Mouse (Mus musculus) MN1 (cell line): ENCODE results near the gene Fxyd7.
A peak's percentile ranks its signal among the peaks of the same experiment; 100 is the strongest.

Experiments
- DNase-seq: peaks from one replicate; pipeline ENCODE4 v3.0.0-alpha.2; 2016; ENCODE audit warnings: low spot score

Fxyd7 gene

DNA sequence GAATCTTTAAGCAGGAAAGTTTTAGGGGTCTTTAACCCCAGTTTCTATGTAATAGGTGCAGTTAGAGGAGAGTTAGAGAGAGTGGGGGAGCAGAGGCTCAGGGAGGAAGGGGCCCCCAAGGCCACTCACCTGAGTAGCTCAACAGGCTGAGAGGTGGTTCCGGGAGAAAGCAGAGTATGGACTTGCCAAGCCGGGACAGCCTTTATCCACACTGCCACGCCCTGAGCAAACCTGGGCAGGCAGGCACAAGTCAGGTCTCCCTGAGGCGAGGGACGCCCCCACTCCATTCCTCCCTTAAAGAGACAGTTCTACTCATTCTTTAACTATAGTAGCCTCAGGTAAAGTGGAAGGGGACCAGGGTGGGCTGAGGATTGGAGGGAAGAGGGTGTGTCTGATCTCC lies 25.2 kb upstream of the Fxyd7 start, which contains the start of gene Fxyd3:
Gene Fxyd3, minus strand, starts transcription at position 213 of the 400 bp plus-strand sequence.
- no peak for DNase-seq

GRCm38 (mm10) chr7:31074713-31075069 lies 23.4 kb upstream of the Fxyd7 start:
- no peak for DNase-seq

- no peak for DNase-seq
Measured at GRCm38 (mm10) chr7:31074061-31074712, 22.9 kb upstream of the Fxyd7 start.

- DNase-seq = no peak
Measured at GRCm38 (mm10) chr7:31073546-31073945, 22.3 kb upstream of the Fxyd7 start.

DNA sequence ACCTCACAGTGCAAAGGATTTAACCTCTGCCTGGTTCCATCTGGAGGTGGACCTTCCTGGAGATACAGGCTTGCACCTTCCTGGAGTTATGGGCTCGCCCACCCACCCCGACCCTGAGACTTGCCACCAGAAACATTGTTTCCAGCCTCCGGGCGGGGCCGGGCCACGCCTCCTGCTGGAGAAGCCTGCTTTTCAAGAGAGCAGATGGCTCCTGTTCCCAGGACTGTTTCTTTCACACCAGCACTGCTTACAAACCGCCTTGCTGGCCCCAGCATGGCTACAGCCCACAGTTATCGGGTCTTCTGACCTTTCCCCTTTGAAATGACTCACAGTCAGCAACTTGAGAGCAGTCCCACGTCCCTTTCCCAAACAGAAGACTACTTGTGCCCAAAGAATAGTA lies 21.1 kb upstream of the Fxyd7 start:
- DNase-seq = no peak

GRCm38 (mm10) chr7:31070324-31070723 lies 19.1 kb upstream of the Fxyd7 start:
- DNase-seq = no peak

GRCm38 (mm10) chr7:31069491-31069890 lies 18.2 kb upstream of the Fxyd7 start:
- no peak for DNase-seq

- peak; percentile 35 for DNase-seq
Measured at GRCm38 (mm10) chr7:31067836-31068235, 16.6 kb upstream of the Fxyd7 start.

- no peak for DNase-seq
Measured at GRCm38 (mm10) chr7:31063074-31063560, 11.8 kb upstream of the Fxyd7 start.

DNA sequence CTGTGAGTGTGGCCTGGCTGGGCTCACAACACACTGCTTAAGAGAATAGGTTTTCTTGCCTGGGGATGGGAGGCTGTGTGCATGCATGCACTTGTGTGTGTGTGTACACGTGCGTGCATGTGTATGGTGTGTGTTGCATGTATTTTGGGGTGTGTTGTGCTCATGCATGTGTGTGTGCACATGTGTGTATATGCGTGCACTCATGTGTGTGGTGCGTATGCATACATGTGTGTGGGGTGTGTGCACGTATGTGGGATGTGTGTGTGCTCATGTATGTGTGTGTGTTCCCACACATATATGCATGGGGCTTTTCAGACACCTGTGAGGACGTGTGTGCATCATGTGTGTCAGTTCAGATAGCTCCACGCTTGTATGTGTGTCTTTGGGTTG lies 9.3 kb upstream of the Fxyd7 start:
- DNase-seq = no peak

- no peak for DNase-seq
Measured at GRCm38 (mm10) chr7:31059919-31060620, 8.8 kb upstream of the Fxyd7 start.

DNA sequence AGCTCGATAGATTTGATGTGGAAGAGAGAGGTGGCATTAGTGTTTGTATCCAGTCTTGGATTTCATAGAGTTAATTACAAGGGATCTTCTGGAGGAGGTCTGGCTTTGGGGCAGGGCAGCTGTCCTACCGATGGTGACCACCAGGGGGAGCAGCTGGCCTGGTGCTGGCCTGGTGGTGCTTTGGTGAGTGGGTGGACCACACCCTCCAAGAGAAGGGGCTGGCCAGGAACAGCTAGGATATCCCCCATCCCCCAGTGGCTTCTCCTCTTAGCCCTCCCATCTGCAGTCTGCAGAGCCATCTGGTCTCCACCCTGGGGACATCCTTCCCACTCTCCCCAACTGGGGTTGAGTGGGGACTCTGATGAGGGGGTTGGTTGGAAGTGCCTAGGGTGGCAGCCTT lies 7.8 kb upstream of the Fxyd7 start, which contains the start of gene Lgi4:
Gene Lgi4, plus strand, starts transcription at position 235 of the 400 bp plus-strand sequence.
- peak; percentile 77 for DNase-seq

DNA sequence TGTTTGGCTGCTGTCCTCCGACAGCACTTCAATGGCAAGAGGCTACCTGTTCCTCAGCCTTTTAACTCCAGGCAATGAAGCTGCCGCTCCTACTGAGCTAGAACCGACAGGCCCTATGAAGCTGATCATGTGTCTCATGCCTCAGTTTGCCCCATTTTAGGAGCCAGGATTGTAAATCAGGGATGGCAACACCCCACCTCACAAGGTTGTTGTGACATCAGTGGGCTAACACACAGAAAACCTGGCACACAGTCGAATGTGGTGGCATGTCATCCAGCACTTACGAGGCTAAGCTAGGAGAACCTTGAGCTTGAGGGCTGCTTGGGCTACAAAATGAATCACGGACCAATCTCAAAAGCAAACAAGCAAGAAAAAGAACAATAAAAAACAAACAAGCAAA lies 6.9 kb upstream of the Fxyd7 start:
- no peak for DNase-seq

DNA sequence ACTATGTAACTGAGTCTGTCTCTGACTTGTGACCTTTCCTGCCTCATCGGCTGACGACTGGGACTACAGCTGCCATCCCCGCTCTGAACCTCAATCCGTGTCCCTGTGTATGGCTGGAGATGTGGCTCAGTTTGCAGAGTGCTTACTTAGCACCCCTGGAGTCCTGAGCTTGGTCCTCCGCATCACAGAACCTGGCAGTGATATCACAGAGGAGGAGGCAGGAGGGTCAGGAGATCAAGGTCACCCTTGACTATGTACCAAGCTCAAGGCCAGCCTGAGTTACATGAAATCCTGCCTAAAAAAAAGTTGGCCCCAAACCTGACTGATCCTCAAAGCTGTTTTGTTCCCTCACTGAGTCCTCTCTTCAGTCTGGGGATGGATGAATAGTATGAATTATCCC lies 6.5 kb upstream of the Fxyd7 start:
- no peak for DNase-seq

GRCm38 (mm10) chr7:31057071-31057470 lies 5.8 kb upstream of the Fxyd7 start, which contains the start of gene Fxyd1:
TSS of gene Fxyd1 (minus strand) at chr7:31057199.
- DNase-seq = no peak

GRCm38 (mm10) chr7:31056448-31056847 lies 5.2 kb upstream of the Fxyd7 start:
- no peak for DNase-seq

DNA sequence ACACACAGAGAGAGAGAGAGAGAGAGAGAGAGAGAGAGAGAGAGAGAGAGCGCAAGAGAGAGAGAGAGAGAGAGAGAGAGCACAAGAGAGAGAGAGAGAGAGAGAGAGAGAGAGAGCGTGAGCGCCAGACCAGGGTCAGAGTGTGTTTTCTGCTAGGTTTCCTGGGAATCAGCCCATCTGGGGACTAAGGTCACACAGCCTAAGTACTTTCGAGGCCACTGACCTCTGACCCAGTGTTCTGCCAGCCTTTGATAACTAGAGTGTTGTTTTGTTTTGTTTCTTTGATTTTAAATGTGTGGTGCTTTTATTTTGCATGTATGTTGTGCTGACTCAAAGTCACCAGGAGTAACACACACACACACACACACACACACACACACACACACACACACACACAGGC lies 4.6 kb upstream of the Fxyd7 start:
- DNase-seq = no peak

GRCm38 (mm10) chr7:31055354-31055824 lies 4.1 kb upstream of the Fxyd7 start:
- DNase-seq = no peak

GRCm38 (mm10) chr7:31054661-31055320 lies 3.5 kb upstream of the Fxyd7 start:
- DNase-seq = no peak

GRCm38 (mm10) chr7:31053882-31054447 lies 2.7 kb upstream of the Fxyd7 start:
- DNase-seq = no peak

DNA sequence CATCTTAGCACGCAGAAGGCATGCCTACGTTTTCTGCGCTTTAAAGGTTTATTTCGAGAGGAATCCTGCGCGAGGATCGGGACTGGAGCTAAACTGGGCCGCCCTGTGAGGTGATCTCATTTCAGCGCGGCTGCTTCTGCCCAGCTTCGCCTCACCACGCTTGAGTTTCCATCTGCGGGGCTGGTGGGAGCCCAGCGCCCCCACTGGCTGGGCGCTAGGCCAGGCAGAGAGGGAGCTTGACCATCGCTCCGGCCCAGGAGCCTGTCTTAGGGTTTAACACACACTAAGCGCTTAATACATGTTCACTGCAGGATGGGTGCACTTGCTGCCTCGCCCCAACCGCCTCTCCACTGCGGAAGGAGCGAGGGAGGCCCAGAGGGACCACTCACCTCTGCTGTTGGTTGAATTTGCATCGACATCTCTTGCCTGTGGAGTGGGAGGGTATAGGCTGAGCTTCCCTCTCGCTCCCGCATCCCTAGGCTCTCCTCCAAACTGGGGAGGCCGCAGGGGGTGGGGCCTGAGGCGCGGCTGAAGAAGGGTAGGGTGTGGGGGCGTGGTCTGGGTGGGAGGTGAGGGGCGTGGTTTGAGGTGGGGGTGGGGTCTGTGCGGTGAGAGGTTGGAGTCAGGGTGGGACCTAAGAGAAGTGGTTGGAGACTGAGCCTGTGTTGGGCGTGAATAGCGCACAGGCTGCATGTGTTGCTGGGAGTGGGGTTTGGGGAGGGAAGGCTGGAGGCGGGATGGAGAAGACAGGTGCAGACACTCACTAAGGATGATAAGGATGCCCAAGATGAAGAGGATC lies 1.6 kb upstream of the Fxyd7 start:
- peak; percentile 59 for DNase-seq

DNA sequence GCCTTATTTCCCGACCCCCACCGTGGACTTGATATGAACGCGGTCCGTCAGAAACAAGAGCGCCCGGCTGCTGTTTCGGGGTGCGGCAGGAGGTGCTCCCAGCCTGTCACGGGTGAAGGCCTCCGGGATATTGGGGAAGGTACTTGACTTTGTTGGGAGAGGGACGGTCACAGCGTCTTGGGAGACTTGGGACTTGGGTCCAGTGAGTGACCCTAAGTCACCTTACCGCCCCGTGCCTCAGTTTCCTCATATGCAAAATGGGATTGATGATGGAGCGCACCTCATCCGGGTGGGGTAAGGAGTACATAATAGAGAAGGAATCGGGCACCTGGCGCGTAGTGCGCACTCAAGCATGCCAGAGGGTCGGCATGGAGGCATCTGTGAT lies 976 bp upstream of the Fxyd7 start:
- no peak for DNase-seq
